Mouse (Mus musculus) Patski (cell line): ENCODE measurements at regions not wholly inside any gene's neighbourhood (a gene's known extent, or its start where the extent isn't known, plus 50 kb on each side); places are given as distances from the start of the nearest gene placed in this dataset.

ENCODE experiments used
- ATAC-seq: fragments of 100-300 bp; one replicate; pipeline ENCODE4 v1.8.0; 2021
- CTCF ChIA-PET: fragments of 350-600 bp; sonication (Branson Sonifier 250); formaldehyde crosslinking; loops from one replicate; lab custom pipeline; 2022; ENCODE audit warnings: inconsistent platforms; lab: Charles Lee
- POLR2A ChIA-PET: fragments of 350-600 bp; sonication (Branson Sonifier 250); formaldehyde crosslinking; loops from one replicate; lab custom pipeline; 2022; ENCODE audit warnings: antibody characterized with exemption, inconsistent platforms; lab: Charles Lee
- DNase-seq: peaks from one replicate; pipeline ENCODE4 v3.0.0-alpha.2; 2011; ENCODE audit warnings: low read depth, low spot score
- H3K27me3 ChIP-seq: fragments of 371-371 bp; one replicate; pipeline ENCODE4 v1.5.1; 2021
- CTCF ChIP-seq: fragments of 100-300 bp; IDR thresholded peaks from one replicate; pipeline ENCODE4 v1.5.1; 2021
- in situ Hi-C: fragments of 300-500 bp; cut with MboI; formaldehyde crosslinking; loops from 3 replicates; pipeline ENCODE4 v1.11.1; 2018; ENCODE audit warnings: low pct_unique_long_range_greater_than_20kb, mixed read lengths

DNA sequence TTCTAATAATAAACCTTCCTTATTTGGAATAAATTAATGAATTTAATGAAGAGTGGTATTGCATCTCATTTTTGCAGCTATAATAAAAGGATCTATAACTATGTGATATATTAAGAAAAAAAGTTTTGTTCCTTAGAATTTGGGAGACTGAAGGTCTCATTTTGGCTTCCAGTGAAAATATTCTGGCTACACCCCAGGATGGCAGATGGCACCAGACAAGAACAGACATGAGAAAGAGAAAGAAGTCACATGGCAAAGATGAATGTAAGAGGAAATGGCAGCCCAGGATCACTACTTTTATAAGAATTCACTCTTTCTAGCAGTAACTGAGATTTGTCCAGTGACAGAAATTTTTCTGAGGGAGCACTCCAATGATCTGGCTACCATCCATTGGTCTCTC is 209.1 kb upstream of the Hs3st1 start:
- DNase-seq = no peak
- ChIA-PET POLR2A (no interaction called here), CTCF (no interaction called here)
- H3K27me3 ChIP-seq = peaks cover 15% of the 10 kb centered on the region
- TF ChIP-seq CTCF = no peak
- in situ Hi-C loops = loop anchor here (5.0 to 25.0 kb wide), 2 partner anchors 752 to 1177 kb away; no protein-coding TSS in a partner anchor
- ATAC-seq = no peak

DNA sequence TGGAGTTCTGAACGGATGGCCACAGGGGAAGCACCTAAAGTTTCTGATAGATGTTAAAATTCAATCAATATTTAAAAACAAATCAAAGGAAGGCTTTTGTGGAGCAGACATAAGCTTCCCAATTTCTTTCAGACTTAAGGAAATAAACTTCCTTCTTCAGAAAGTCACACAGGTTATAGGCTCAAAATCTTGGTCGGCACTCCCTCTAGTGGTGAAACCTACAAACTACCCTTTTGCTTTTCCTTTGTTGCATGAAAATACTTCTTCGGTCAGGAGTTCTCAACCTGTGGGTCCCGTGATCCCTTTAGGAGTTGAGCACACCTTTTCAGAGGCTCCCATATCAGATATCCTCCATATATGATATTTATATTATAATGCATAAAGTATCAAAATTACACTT is 205.7 kb upstream of the Hs3st1 start:
- in situ Hi-C loops = loop anchor here (5.0 to 25.0 kb wide), 2 partner anchors 749 to 1174 kb away; no protein-coding TSS in a partner anchor
- ChIA-PET CTCF (interaction anchor here (0.6 to 3.2 kb wide), 4 partner anchors 15 to 1178 kb away, joined by 3 to 9 read pairs (median 4); no protein-coding TSS in a partner anchor), POLR2A (no interaction called here)
- DNase-seq = peak; percentile 1
- H3K27me3 ChIP-seq = peaks cover 15% of the 10 kb centered on the region
- TF ChIP-seq CTCF = peak; percentile 63
- no peak for ATAC-seq

- in situ Hi-C loops = no loop called here
- H3K27me3 ChIP-seq = no peaks in the 10 kb centered on the region
- ATAC-seq (no peak), DNase-seq (no peak)
- TF ChIP-seq CTCF = no peak
- CTCF ChIA-PET = no interaction called here
- POLR2A ChIA-PET = no interaction called here
Measured at GRCm38 (mm10) chr5:39935564-39935963, 180.3 kb upstream of the Hs3st1 start.

GRCm38 (mm10) chr5:39931890-39932289 is 176.6 kb upstream of the Hs3st1 start:
- H3K27me3 ChIP-seq = no peaks in the 10 kb centered on the region
- CTCF ChIA-PET = interaction anchor here (1.0 to 1.2 kb wide), 2 partner anchors 18 to 1152 kb away, joined by 3 to 4 read pairs; no protein-coding TSS in a partner anchor
- ATAC-seq (no peak), DNase-seq (no peak)
- in situ Hi-C loops = no loop called here
- TF ChIP-seq CTCF = no peak
- POLR2A ChIA-PET = interaction anchor here (0.7 kb wide), 1 partner anchor 634 kb away, joined by 4 read pairs; no protein-coding TSS in a partner anchor

GRCm38 (mm10) chr5:39909369-39909768 is 154.1 kb upstream of the Hs3st1 start:
- H3K27me3 ChIP-seq = peaks cover 30% of the 10 kb centered on the region
- no peak for ATAC-seq
- no peak for TF ChIP-seq CTCF
- ChIA-PET POLR2A (no interaction called here), CTCF (no interaction called here)
- in situ Hi-C loops = no loop called here
- no peak for DNase-seq

DNA sequence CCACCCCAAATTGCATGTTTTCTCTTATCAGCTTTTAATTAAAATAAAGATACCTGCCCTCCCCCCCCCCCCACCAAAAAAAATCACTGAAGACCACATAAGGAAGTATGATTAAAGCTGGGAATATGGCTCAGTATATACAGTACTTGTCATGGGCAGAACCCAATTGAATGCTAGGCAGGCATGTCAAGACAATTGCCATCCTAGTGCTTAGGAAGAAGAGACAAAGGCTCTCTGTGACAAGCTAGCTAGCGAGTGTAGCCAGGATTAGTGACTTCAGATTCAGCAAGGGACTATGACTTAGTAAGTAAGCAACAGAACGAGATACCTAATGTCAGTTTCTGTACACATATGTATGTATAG is 116.4 kb upstream of the Hs3st1 start:
- in situ Hi-C loops = no loop called here
- ATAC-seq (no peak), DNase-seq (no peak)
- H3K27me3 ChIP-seq = peaks cover 6% of the 10 kb centered on the region
- ChIA-PET CTCF (interaction anchor here (1.5 to 1.6 kb wide), 2 partner anchors 16 to 17 kb away, joined by 4 to 6 read pairs; no protein-coding TSS in a partner anchor), POLR2A (no interaction called here)
- TF ChIP-seq CTCF = no peak

GRCm38 (mm10) chr5:39870835-39871722 is 115.8 kb upstream of the Hs3st1 start:
- ChIA-PET POLR2A (interaction anchor here (0.6 kb wide), 1 partner anchor 29 kb away, joined by 3 read pairs; no protein-coding TSS in a partner anchor), CTCF (interaction anchor here (1.5 to 1.6 kb wide), 2 partner anchors 16 to 18 kb away, joined by 4 to 6 read pairs; no protein-coding TSS in a partner anchor)
- in situ Hi-C loops = no loop called here
- peaks cover 7% of the 10 kb centered on the region for H3K27me3 ChIP-seq
- no peak for DNase-seq
- no peak for ATAC-seq
- no peak for TF ChIP-seq CTCF

GRCm38 (mm10) chr5:39857192-39857591 is 101.9 kb upstream of the Hs3st1 start:
- no peak for DNase-seq
- POLR2A ChIA-PET = no interaction called here
- no peak for TF ChIP-seq CTCF
- ATAC-seq = no peak
- H3K27me3 ChIP-seq = peaks cover 4% of the 10 kb centered on the region
- in situ Hi-C loops = no loop called here
- CTCF ChIA-PET = no interaction called here

DNA sequence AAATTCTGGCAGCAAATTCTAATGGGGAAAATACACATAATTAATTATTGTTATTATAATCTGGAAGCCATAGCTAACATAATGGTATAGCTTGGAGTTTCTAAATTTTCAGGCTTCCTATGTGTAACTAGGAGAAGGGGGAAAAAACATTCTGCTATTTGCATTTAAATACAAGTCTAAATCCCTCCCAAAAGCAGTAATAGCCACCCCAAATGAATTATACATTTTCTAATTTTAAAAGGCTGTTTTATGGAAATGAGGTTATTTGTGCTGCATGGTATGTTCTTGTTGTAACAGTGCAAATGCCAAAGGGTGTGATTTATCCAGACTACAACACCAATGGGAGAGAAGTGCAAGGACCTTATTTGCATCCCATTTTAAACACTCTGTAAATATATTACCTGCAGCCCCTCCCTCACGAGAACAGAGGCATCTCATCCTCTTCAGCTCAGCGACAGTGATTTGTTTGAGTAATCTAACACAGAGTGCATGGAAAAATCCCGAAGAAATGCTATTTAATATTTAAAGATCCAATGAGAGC is 101.4 kb upstream of the Hs3st1 start:
- TF ChIP-seq CTCF = no peak
- ChIA-PET POLR2A (no interaction called here), CTCF (no interaction called here)
- in situ Hi-C loops = no loop called here
- peaks cover 4% of the 10 kb centered on the region for H3K27me3 ChIP-seq
- no peak for ATAC-seq
- no peak for DNase-seq

- in situ Hi-C loops = no loop called here
Measured at GRCm38 (mm10) chr5:39855685-39856615, 100.7 kb upstream of the Hs3st1 start.

More at GRCm38 (mm10) chr5:39855685-39856615, 100.7 kb upstream of the Hs3st1 start:
- POLR2A ChIA-PET = no interaction called here
- CTCF ChIA-PET = interaction anchor here (1.4 kb wide), 1 partner anchor 15 kb away, joined by 4 read pairs; no protein-coding TSS in a partner anchor
- no peak for ATAC-seq
- DNase-seq = no peak
- no peak for TF ChIP-seq CTCF
- H3K27me3 ChIP-seq = peaks cover 4% of the 10 kb centered on the region
